18 mouse cellular contexts compared by ENCODE assay signal in genomic region chr8:48793729-48794128, GRCm38 (mm10). TPM values are rescaled to one million over a fixed set of nuclear protein-coding genes. Genes with fewer than 3 reads are reported as not detected.
DNase-seq lines count a peak whose midpoint lies in the region; ATAC-seq lines count a peak whose summit lies in the region.
"Had no signal": no experiment of that assay in that cellular context is flagged by ENCODE, and none has a peak within 500 bp of the region (broad histone marks: within the 10 kb centered on the region; RNA-seq: fewer than 3 reads in every experiment).

No protein-coding gene starts in this region.

- no peak overlapping the region for H3K9ac ChIP-seq in forebrain, embryonic 14.5 days (ENCODE audit: low read length)
- no peak overlapping the region for H3K9ac ChIP-seq in forebrain, embryonic 16.5 days (replicated peaks; ENCODE audit: low read depth, low read length)
- H3K9ac ChIP-seq in midbrain, embryonic 13.5 days (replicated peaks): no peak overlapping the region
- H3K9ac ChIP-seq in midbrain, embryonic 11.5 days (ENCODE audit: low read length): no peak overlapping the region
- H3K9ac ChIP-seq in embryonic facial prominence, embryonic 13.5 days: no peak overlapping the region
- H3K9ac ChIP-seq: heart, embryonic 13.5 days had no signal

- peaks cover 7% of the 10 kb centered on the region; the same call in 1 of the 2 replicates for H3K4me1 ChIP-seq in forebrain, embryonic 14.5 days (ENCODE audit: control insufficient read depth, insufficient read depth, low read length)
- H3K4me1 ChIP-seq in forebrain, embryonic 16.5 days (replicated peaks; ENCODE audit: control insufficient read depth, insufficient read depth, low read length): 0 out of 2 replicates have a peak, but pooled peaks cover 9% of the 10 kb centered on the region
- peaks cover 31% of the 10 kb centered on the region for H3K4me1 ChIP-seq in midbrain, embryonic 13.5 days (replicated peaks)
- H3K4me1 ChIP-seq in midbrain, embryonic 11.5 days (ENCODE audit: control insufficient read depth, insufficient read depth, low read length): peaks cover 8% of the 10 kb centered on the region; the same call in 1 of the 2 replicates
- H3K4me1 ChIP-seq in embryonic facial prominence, embryonic 10.5 days: peaks cover 35% of the 10 kb centered on the region
- H3K4me1 ChIP-seq in embryonic facial prominence, embryonic 13.5 days: peaks cover 43% of the 10 kb centered on the region

- ATAC-seq in forebrain, embryonic 14.5 days: 0 out of 2 replicates have a peak, but pooled peaks have one; percentile 45
- ATAC-seq in forebrain, embryonic 16.5 days: no peak
- ATAC-seq in midbrain, embryonic 13.5 days: 0 out of 2 replicates have a peak, but pooled peaks have one; percentile 40
- no peak for ATAC-seq in midbrain, embryonic 11.5 days (ENCODE audit: low FRiP score)
- no peak for ATAC-seq in embryonic facial prominence, embryonic 13.5 days (ENCODE audit: insufficient number of reproducible peaks, insufficient read depth, low FRiP score, low TSS enrichment, low read depth)
- ATAC-seq: hindbrain, embryonic 16.5 days; inflammation-experienced regulatory T-cells, adult 6 months had no signal

- no peak overlapping the region for H3K4me3 ChIP-seq in forebrain, embryonic 14.5 days (ENCODE audit: low read depth, low read length)
- no peak overlapping the region for H3K4me3 ChIP-seq in forebrain, embryonic 16.5 days (replicated peaks; ENCODE audit: low read length)
- no peak overlapping the region for H3K4me3 ChIP-seq in midbrain, embryonic 13.5 days (replicated peaks)
- no peak overlapping the region for H3K4me3 ChIP-seq in midbrain, embryonic 11.5 days (ENCODE audit: low read depth, low read length)
- no peak overlapping the region for H3K4me3 ChIP-seq in embryonic facial prominence, embryonic 10.5 days
- no peak overlapping the region for H3K4me3 ChIP-seq in embryonic facial prominence, embryonic 13.5 days
- H3K4me3 ChIP-seq: heart, embryonic 13.5 days had no signal

- no peaks in the 10 kb centered on the region for H3K27me3 ChIP-seq in forebrain, embryonic 14.5 days (replicated peaks; ENCODE audit: control insufficient read depth, insufficient read depth, low read length)
- H3K27me3 ChIP-seq in forebrain, embryonic 16.5 days (replicated peaks; ENCODE audit: control insufficient read depth, insufficient read depth, low read length): no peaks in the 10 kb centered on the region
- no peaks in the 10 kb centered on the region for H3K27me3 ChIP-seq in midbrain, embryonic 13.5 days
- no peaks in the 10 kb centered on the region for H3K27me3 ChIP-seq in midbrain, embryonic 11.5 days (ENCODE audit: control insufficient read depth, insufficient read depth, low read length)
- H3K27me3 ChIP-seq in embryonic facial prominence, embryonic 10.5 days (replicated peaks; ENCODE audit: low read depth, poor library complexity, severe bottlenecking): no peaks in the 10 kb centered on the region
- no peaks in the 10 kb centered on the region for H3K27me3 ChIP-seq in embryonic facial prominence, embryonic 13.5 days

- 13% methylated on average over 8 of the region's 8 CpGs for WGBS in forebrain, embryonic 14.5 days
- 13% methylated on average over 8 of the region's 8 CpGs for WGBS in forebrain, embryonic 16.5 days
- 38% methylated on average over 8 of the region's 8 CpGs for WGBS in midbrain, embryonic 13.5 days
- WGBS in midbrain, embryonic 11.5 days: 65% methylated on average over 8 of the region's 8 CpGs
- 63% methylated on average over 8 of the region's 8 CpGs for WGBS in embryonic facial prominence, embryonic 10.5 days
- 50% methylated on average over 8 of the region's 8 CpGs for WGBS in embryonic facial prominence, embryonic 13.5 days

- H3K4me2 ChIP-seq in forebrain, embryonic 14.5 days (ENCODE audit: low read length): no peak overlapping the region
- no peak overlapping the region for H3K4me2 ChIP-seq in forebrain, embryonic 16.5 days (ENCODE audit: low read length)
- H3K4me2 ChIP-seq in midbrain, embryonic 13.5 days (replicated peaks): no peak overlapping the region
- no peak overlapping the region for H3K4me2 ChIP-seq in midbrain, embryonic 11.5 days
- 0 out of 2 replicates have a peak overlapping the region, but pooled peaks have one; percentile 0 for H3K4me2 ChIP-seq in embryonic facial prominence, embryonic 13.5 days
- H3K4me2 ChIP-seq: heart, embryonic 13.5 days had no signal

- H3K36me3 ChIP-seq in forebrain, embryonic 14.5 days (ENCODE audit: control insufficient read depth, insufficient read depth, low read length): no peaks in the 10 kb centered on the region
- H3K36me3 ChIP-seq in forebrain, embryonic 16.5 days (ENCODE audit: control insufficient read depth, insufficient read depth): no peaks in the 10 kb centered on the region
- no peaks in the 10 kb centered on the region for H3K36me3 ChIP-seq in midbrain, embryonic 13.5 days
- no peaks in the 10 kb centered on the region for H3K36me3 ChIP-seq in midbrain, embryonic 11.5 days (ENCODE audit: control insufficient read depth, insufficient read depth, low read length)
- H3K36me3 ChIP-seq in embryonic facial prominence, embryonic 10.5 days (replicated peaks): no peaks in the 10 kb centered on the region
- H3K36me3 ChIP-seq in embryonic facial prominence, embryonic 13.5 days: no peaks in the 10 kb centered on the region
- H3K36me3 ChIP-seq: heart, embryonic 13.5 days had no signal

- no peak overlapping the region for H3K27ac ChIP-seq in forebrain, embryonic 14.5 days (ENCODE audit: low read depth, low read length)
- no peak overlapping the region for H3K27ac ChIP-seq in forebrain, embryonic 16.5 days (ENCODE audit: low read length)
- H3K27ac ChIP-seq in midbrain, embryonic 13.5 days: no peak overlapping the region
- H3K27ac ChIP-seq in midbrain, embryonic 11.5 days (ENCODE audit: low read depth, low read length): no peak overlapping the region
- H3K27ac ChIP-seq in embryonic facial prominence, embryonic 10.5 days (replicated peaks): peak overlapping the region; percentile 35; the same call in 1 of the 2 replicates
- H3K27ac ChIP-seq in embryonic facial prominence, embryonic 13.5 days: no peak overlapping the region
- H3K27ac ChIP-seq: heart, embryonic 13.5 days had no signal

- DNase-seq in forebrain, embryonic 14.5 days (ENCODE audit: low spot score): no peak
- no peak for DNase-seq in midbrain, embryonic 11.5 days (ENCODE audit: low spot score, missing footprints)
- DNase-seq in embryonic facial prominence, embryonic 10.5 days (ENCODE audit: low spot score): no peak
- no peak for DNase-seq in right cerebral cortex, postnatal 25 days
- DNase-seq in right cerebral cortex, adult 2 months (ENCODE audit: low spot score in 2 of 2): no peak
- DNase-seq: adrenal gland, adult 2 months; adrenal gland, postnatal 25 days; cerebellum, adult 2 months; cerebellum, postnatal 10 days; gastrocnemius, postnatal 25 days; heart, adult 11 months; heart, postnatal 36 days had no signal

- H3K9me3 ChIP-seq in forebrain, embryonic 14.5 days (replicated peaks; ENCODE audit: control insufficient read depth, low read length): no peaks in the 10 kb centered on the region
- no peaks in the 10 kb centered on the region for H3K9me3 ChIP-seq in forebrain, embryonic 16.5 days (ENCODE audit: control insufficient read depth, low read length)
- no peaks in the 10 kb centered on the region for H3K9me3 ChIP-seq in midbrain, embryonic 13.5 days
- no peaks in the 10 kb centered on the region for H3K9me3 ChIP-seq in midbrain, embryonic 11.5 days (ENCODE audit: control insufficient read depth, low read length)
- H3K9me3 ChIP-seq in embryonic facial prominence, embryonic 10.5 days: no peaks in the 10 kb centered on the region
- H3K9me3 ChIP-seq in embryonic facial prominence, embryonic 13.5 days: no peaks in the 10 kb centered on the region
- H3K9me3 ChIP-seq: heart, embryonic 13.5 days had no signal

RNA-seq across cellular contexts. Expression of gene Tenm3, which starts 50.0 kb away (rescaled TPM):
- polyA plus RNA-seq in forebrain, embryonic 14.5 days (2014; fragmentation: Nextera tagmentation; extraction: Ambion mirVana): 12.5 and 23.2 TPM in 2 replicates
- 23.8 and 24.8 TPM in 2 replicates for polyA plus RNA-seq in forebrain, embryonic 16.5 days (2015; fragmentation: Nextera tagmentation; extraction: Ambion mirVana)
- 41.3 and 57.1 TPM in 2 replicates for polyA plus RNA-seq in midbrain, embryonic 13.5 days (2015; fragmentation: Nextera tagmentation; extraction: Ambion mirVana)
- polyA plus RNA-seq in midbrain, embryonic 11.5 days (2014; fragmentation: Nextera tagmentation; extraction: Ambion mirVana): 38.2 and 39.6 TPM in 2 replicates
- polyA plus RNA-seq in embryonic facial prominence, embryonic 10.5 days (2016; fragmentation: Nextera tagmentation; extraction: Ambion mirVana): 44.0 and 48.2 TPM in 2 replicates
- polyA plus RNA-seq in embryonic facial prominence, embryonic 13.5 days (2015; fragmentation: Nextera tagmentation; extraction: Ambion mirVana): 53.7 and 60.7 TPM in 2 replicates
- polyA plus RNA-seq: inflammation-experienced regulatory T-cells, adult 6 months had no signal

Comparison
In these comparisons a context has a peak if more than half of its experiments do, and no peak if none do; other contexts are left out.
1. ATAC-seq: peak in forebrain, embryonic 14.5 days (single experiment) and midbrain, embryonic 13.5 days (single experiment); none in forebrain, embryonic 16.5 days (single experiment), midbrain, embryonic 11.5 days (single experiment) and embryonic facial prominence, embryonic 13.5 days (single experiment).